Mouse (Mus musculus): ENCODE measurements around the gene Elf2. TPM values are rescaled to one million over a fixed set of nuclear protein-coding genes. Genes with fewer than 3 reads are reported as not detected.

Gene Elf2
- polyA plus RNA-seq, 1 experiment, result 106 TPM

DNA sequence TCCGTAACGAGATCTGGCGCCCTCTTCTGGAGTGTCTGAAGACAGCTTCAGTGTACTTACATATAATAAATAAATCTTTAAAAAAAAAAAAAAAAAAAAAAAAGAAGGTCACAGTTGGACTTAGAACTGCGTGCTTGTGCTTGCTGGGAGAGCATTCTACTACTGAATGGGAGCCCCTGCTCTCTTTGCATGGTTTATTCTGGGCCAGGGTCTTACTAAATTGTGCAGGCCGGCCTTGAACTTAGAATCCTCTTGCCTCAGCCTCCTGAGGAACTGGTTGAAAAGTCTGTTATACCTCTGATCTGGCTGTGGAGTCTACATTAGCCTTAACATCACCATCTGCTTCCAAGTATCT lies 40.2 kb upstream of the Elf2 start:
- Histone ChIP-seq H3K27ac (ENCODE audit: control insufficient read depth, insufficient read depth, low read length) (no peak overlapping the region), H3K4me3 (ENCODE audit: control insufficient read depth, insufficient read depth, low read length) (no peak overlapping the region), H3K27me3 (ENCODE audit: control insufficient read depth, insufficient read depth, low read length) (no peaks in the 10 kb centered on the region), H3K36me3 (ENCODE audit: control insufficient read depth, insufficient read depth, low read length) (no peaks in the 10 kb centered on the region), H3K4me1 (replicated peaks; ENCODE audit: control insufficient read depth, insufficient read depth, low read length) (peaks cover 6% of the 10 kb centered on the region)
- DNase-seq, result no peak
- WGBS, result 81% methylated on average over 4 of the region's 5 CpGs
- no peak for TF ChIP-seq CTCF (IDR thresholded peaks at IDR 0.05; ENCODE audit: borderline replicate concordance, control insufficient read depth, extremely low read depth, insufficient read depth, low read length, poor library complexity)
- no peak for TF ChIP-seq POLR2A (IDR thresholded peaks at IDR 0.05; ENCODE audit: control insufficient read depth, extremely low read depth, insufficient read depth, low read length, poor library complexity)

- Histone ChIP-seq H3K27me3 (ENCODE audit: control insufficient read depth, insufficient read depth, low read length) (no peaks in the 10 kb centered on the region), H3K4me3 (ENCODE audit: control insufficient read depth, insufficient read depth, low read length) (no peak overlapping the region), H3K36me3 (ENCODE audit: control insufficient read depth, insufficient read depth, low read length) (no peaks in the 10 kb centered on the region), H3K27ac (ENCODE audit: control insufficient read depth, insufficient read depth, low read length) (no peak overlapping the region), H3K4me1 (replicated peaks; ENCODE audit: control insufficient read depth, insufficient read depth, low read length) (peaks cover 6% of the 10 kb centered on the region)
- TF ChIP-seq POLR2A (IDR thresholded peaks at IDR 0.05; ENCODE audit: control insufficient read depth, extremely low read depth, insufficient read depth, low read length, poor library complexity) (no peak), CTCF (IDR thresholded peaks at IDR 0.05; ENCODE audit: borderline replicate concordance, control insufficient read depth, extremely low read depth, insufficient read depth, low read length, poor library complexity) (no peak)
- DNase-seq, result no peak
- WGBS, result 97% methylated on average over 5 of the region's 5 CpGs
These were observed 39.6 kb upstream of the Elf2 start for GRCm38 (mm10) chr3:51379786-51380659.

DNA sequence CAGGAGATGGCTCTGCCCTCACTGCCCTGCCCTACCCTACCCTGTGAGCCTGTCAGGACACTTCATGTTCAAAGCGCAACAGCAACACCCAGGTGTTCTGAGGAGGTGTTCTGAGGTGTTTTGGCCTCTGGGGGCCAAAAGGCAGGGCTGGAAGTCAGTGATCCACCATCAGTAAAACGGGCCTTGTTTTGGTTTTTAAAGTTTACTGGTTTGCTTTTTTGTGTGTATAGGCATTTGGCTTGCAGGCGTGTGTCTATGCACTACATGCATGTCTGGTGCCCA lies 38.1 kb upstream of the Elf2 start:
- WGBS, result 84% methylated on average over 3 of the region's 3 CpGs
- DNase-seq, result no peak
- Histone ChIP-seq H3K36me3 (ENCODE audit: control insufficient read depth, insufficient read depth, low read length) (no peaks in the 10 kb centered on the region), H3K27me3 (ENCODE audit: control insufficient read depth, insufficient read depth, low read length) (no peaks in the 10 kb centered on the region), H3K4me3 (ENCODE audit: control insufficient read depth, insufficient read depth, low read length) (peak overlapping the region; percentile 40), H3K27ac (ENCODE audit: control insufficient read depth, insufficient read depth, low read length) (no peak overlapping the region; the same call in 1 of the 2 replicates), H3K4me1 (replicated peaks; ENCODE audit: control insufficient read depth, insufficient read depth, low read length) (peaks cover 6% of the 10 kb centered on the region)
- TF ChIP-seq CTCF (IDR thresholded peaks at IDR 0.05; ENCODE audit: borderline replicate concordance, control insufficient read depth, extremely low read depth, insufficient read depth, low read length, poor library complexity), result no peak
- no peak for TF ChIP-seq POLR2A (IDR thresholded peaks at IDR 0.05; ENCODE audit: control insufficient read depth, extremely low read depth, insufficient read depth, low read length, poor library complexity)

- DNase-seq, result peak; percentile 32
- Histone ChIP-seq H3K27me3 (ENCODE audit: control insufficient read depth, insufficient read depth, low read length) (no peaks in the 10 kb centered on the region), H3K27ac (ENCODE audit: control insufficient read depth, insufficient read depth, low read length) (0 out of 2 replicates have a peak overlapping the region, but pooled peaks have one; percentile 2), H3K36me3 (ENCODE audit: control insufficient read depth, insufficient read depth, low read length) (no peaks in the 10 kb centered on the region), H3K4me3 (ENCODE audit: control insufficient read depth, insufficient read depth, low read length) (peak overlapping the region; percentile 40), H3K4me1 (replicated peaks; ENCODE audit: control insufficient read depth, insufficient read depth, low read length) (peaks cover 6% of the 10 kb centered on the region)
- TF ChIP-seq CTCF (IDR thresholded peaks at IDR 0.05; ENCODE audit: borderline replicate concordance, control insufficient read depth, extremely low read depth, insufficient read depth, low read length, poor library complexity) (no peak), POLR2A (IDR thresholded peaks at IDR 0.05; ENCODE audit: control insufficient read depth, extremely low read depth, insufficient read depth, low read length, poor library complexity) (no peak)
- WGBS, result 30% methylated on average over 31 of the region's 31 CpGs
These were observed 37.6 kb upstream of the Elf2 start for GRCm38 (mm10) chr3:51377878-51378664.

- no peak overlapping the region for H3K27ac ChIP-seq (ENCODE audit: control insufficient read depth, insufficient read depth, low read length)
- peaks cover 6% of the 10 kb centered on the region for H3K4me1 ChIP-seq (replicated peaks; ENCODE audit: control insufficient read depth, insufficient read depth, low read length)
- 87% methylated on average over 19 of the region's 19 CpGs for WGBS
- no peak for TF ChIP-seq POLR2A (IDR thresholded peaks at IDR 0.05; ENCODE audit: control insufficient read depth, extremely low read depth, insufficient read depth, low read length, poor library complexity)
- no peaks in the 10 kb centered on the region for H3K36me3 ChIP-seq (ENCODE audit: control insufficient read depth, insufficient read depth, low read length)
- no peaks in the 10 kb centered on the region for H3K27me3 ChIP-seq (ENCODE audit: control insufficient read depth, insufficient read depth, low read length)
- peak; percentile 58 for DNase-seq
- no peak overlapping the region for H3K4me3 ChIP-seq (ENCODE audit: control insufficient read depth, insufficient read depth, low read length)
These were observed 35.1 kb upstream of the Elf2 start for GRCm38 (mm10) chr3:51375307-51376265.

GRCm38 (mm10) chr3:51373544-51373943 lies 33.1 kb upstream of the Elf2 start:
- peaks cover 3% of the 10 kb centered on the region for H3K4me1 ChIP-seq (replicated peaks; ENCODE audit: control insufficient read depth, insufficient read depth, low read length)
- no peaks in the 10 kb centered on the region for H3K27me3 ChIP-seq (ENCODE audit: control insufficient read depth, insufficient read depth, low read length)
- no peak overlapping the region for H3K4me3 ChIP-seq (ENCODE audit: control insufficient read depth, insufficient read depth, low read length)
- WGBS, result 83% methylated on average over 5 of the region's 5 CpGs
- no peak for DNase-seq
- no peaks in the 10 kb centered on the region for H3K36me3 ChIP-seq (ENCODE audit: control insufficient read depth, insufficient read depth, low read length)
- no peak for TF ChIP-seq POLR2A (IDR thresholded peaks at IDR 0.05; ENCODE audit: control insufficient read depth, extremely low read depth, insufficient read depth, low read length, poor library complexity)
- TF ChIP-seq CTCF (IDR thresholded peaks at IDR 0.05; ENCODE audit: borderline replicate concordance, control insufficient read depth, extremely low read depth, insufficient read depth, low read length, poor library complexity), result no peak
- H3K27ac ChIP-seq (ENCODE audit: control insufficient read depth, insufficient read depth, low read length), result no peak overlapping the region

Measured in thymus, adult 2 months (tissue).